Mouse (Mus musculus): ENCODE results near the gene Cdkn2a. TPM values are rescaled to one million over a fixed set of nuclear protein-coding genes. Genes with fewer than 3 reads are reported as not detected.

Cdkn2a gene
- polyA plus RNA-seq, 1 experiment from 2014 or later, result not detected

DNA sequence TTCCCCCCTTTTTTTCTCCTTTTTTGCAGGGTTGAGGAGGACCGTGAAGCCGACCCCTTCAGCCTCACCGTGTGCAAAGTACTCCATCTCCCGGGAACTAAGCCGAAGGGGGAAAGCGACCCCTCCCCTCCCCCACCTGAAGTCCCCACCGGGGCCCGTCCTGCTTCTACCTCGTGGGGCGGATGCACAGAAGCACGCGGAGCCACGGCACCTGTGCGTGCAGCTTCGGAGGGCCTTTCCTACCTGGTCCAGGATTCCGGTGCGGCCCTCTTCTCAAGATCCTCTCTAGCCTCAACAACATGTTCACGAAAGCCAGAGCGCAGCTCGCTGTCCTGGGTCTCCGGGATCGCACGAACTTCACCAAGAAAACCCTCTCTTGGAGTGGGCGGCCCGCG lies 365 bp downstream of the Cdkn2a start:
- Histone ChIP-seq H3K4me1 (peaks cover 18% of the 10 kb centered on the region), H3K27me3 (replicated peaks; ENCODE audit: low read depth, poor library complexity, severe bottlenecking) (peaks cover 99% of the 10 kb centered on the region), H3K4me3 (peak overlapping the region; percentile 67), H3K27ac (replicated peaks) (no peak overlapping the region), H3K36me3 (replicated peaks) (no peaks in the 10 kb centered on the region), H3K9me3 (no peaks in the 10 kb centered on the region)
- under 1% methylated on average over 26 of the region's 26 CpGs for WGBS
- DNase-seq (ENCODE audit: low spot score), result no peak

GRCm38 (mm10) chr4:89293516-89293915 lies 937 bp downstream of the Cdkn2a start:
- Histone ChIP-seq H3K27ac (replicated peaks) (no peak overlapping the region), H3K4me3 (no peak overlapping the region), H3K9me3 (no peaks in the 10 kb centered on the region), H3K27me3 (replicated peaks; ENCODE audit: low read depth, poor library complexity, severe bottlenecking) (peaks cover 100% of the 10 kb centered on the region), H3K4me1 (peaks cover 18% of the 10 kb centered on the region), H3K36me3 (replicated peaks) (no peaks in the 10 kb centered on the region)
- no peak for DNase-seq (ENCODE audit: low spot score)
- 1% methylated on average over 7 of the region's 7 CpGs for WGBS

- DNase-seq (ENCODE audit: low spot score), result no peak
- Histone ChIP-seq H3K27ac (replicated peaks) (no peak overlapping the region), H3K27me3 (replicated peaks; ENCODE audit: low read depth, poor library complexity, severe bottlenecking) (peaks cover 98% of the 10 kb centered on the region), H3K4me1 (peaks cover 1% of the 10 kb centered on the region), H3K9me3 (no peaks in the 10 kb centered on the region), H3K36me3 (replicated peaks) (no peaks in the 10 kb centered on the region), H3K4me3 (no peak overlapping the region)
- WGBS, result under 1% methylated on average over 4 of the region's 4 CpGs
These were observed 5.4 kb downstream of the Cdkn2a start for GRCm38 (mm10) chr4:89289028-89289427.

- peaks cover 98% of the 10 kb centered on the region for H3K27me3 ChIP-seq (replicated peaks; ENCODE audit: low read depth, poor library complexity, severe bottlenecking)
- no peaks in the 10 kb centered on the region for H3K9me3 ChIP-seq
- no peak overlapping the region for H3K4me3 ChIP-seq
- H3K36me3 ChIP-seq (replicated peaks), result no peaks in the 10 kb centered on the region
- DNase-seq (ENCODE audit: low spot score), result no peak
- peaks cover 7% of the 10 kb centered on the region for H3K4me1 ChIP-seq
- H3K27ac ChIP-seq (replicated peaks), result no peak overlapping the region
- 2% methylated on average over 1 of the region's 1 CpGs for WGBS
These were observed 7.9 kb downstream of the Cdkn2a start for GRCm38 (mm10) chr4:89286566-89286965.

DNA sequence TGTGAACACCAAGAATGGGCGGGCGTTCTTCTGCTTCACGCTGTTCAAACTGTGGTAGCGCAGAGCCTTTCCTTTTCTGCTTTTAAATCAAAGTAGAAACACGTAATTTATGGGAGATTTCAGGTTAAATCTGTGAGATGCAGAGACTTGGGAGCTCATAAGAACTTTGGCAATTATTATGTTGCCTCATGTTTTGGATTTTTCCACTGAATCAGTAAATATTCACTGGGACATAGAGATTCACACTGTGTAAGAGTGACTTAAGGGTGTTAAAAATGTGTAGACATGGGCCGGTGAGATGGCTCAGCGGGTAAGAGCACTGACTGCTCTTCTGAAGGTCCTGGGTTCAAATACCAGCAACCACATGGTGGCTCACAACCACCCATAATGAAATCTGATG lies 8.8 kb downstream of the Cdkn2a start:
- Histone ChIP-seq H3K9me3 (no peaks in the 10 kb centered on the region), H3K27ac (replicated peaks) (no peak overlapping the region), H3K4me3 (no peak overlapping the region), H3K27me3 (replicated peaks; ENCODE audit: low read depth, poor library complexity, severe bottlenecking) (peaks cover 98% of the 10 kb centered on the region), H3K36me3 (replicated peaks) (no peaks in the 10 kb centered on the region), H3K4me1 (peaks cover 7% of the 10 kb centered on the region)
- DNase-seq (ENCODE audit: low spot score), result no peak
- WGBS, result 29% methylated on average over 7 of the region's 7 CpGs

DNA sequence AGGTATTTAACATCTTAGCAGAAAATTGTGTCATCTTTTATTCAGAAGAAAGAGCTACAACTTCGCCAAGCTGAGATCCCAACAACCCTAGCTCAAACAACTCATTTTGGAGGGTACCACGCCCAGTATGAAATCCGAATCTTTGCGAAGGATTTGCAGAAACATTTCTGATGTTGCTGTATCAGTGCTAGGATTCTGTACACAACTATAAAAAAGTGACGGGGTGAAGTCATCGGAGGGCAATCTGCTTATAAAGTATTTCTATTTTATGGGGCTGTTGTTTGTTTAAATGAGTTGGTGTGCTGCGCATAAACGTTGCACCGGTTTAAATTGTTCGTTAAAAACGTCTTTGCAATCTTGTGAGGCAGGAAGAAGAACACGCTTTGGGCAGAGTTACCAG lies 11.8 kb downstream of the Cdkn2a start:
- DNase-seq (ENCODE audit: low spot score), result no peak
- H3K27me3 ChIP-seq (replicated peaks; ENCODE audit: low read depth, poor library complexity, severe bottlenecking), result peaks cover 98% of the 10 kb centered on the region
- no peaks in the 10 kb centered on the region for H3K9me3 ChIP-seq
- no peaks in the 10 kb centered on the region for H3K36me3 ChIP-seq (replicated peaks)
- WGBS, result 1% methylated on average over 12 of the region's 12 CpGs
- H3K4me3 ChIP-seq, result no peak overlapping the region
- H3K4me1 ChIP-seq, result peaks cover 7% of the 10 kb centered on the region
- H3K27ac ChIP-seq (replicated peaks), result no peak overlapping the region

- Histone ChIP-seq H3K27me3 (replicated peaks; ENCODE audit: low read depth, poor library complexity, severe bottlenecking) (peaks cover 98% of the 10 kb centered on the region), H3K4me3 (peak overlapping the region; percentile 30), H3K27ac (replicated peaks) (no peak overlapping the region), H3K4me1 (peaks cover 7% of the 10 kb centered on the region), H3K9me3 (no peaks in the 10 kb centered on the region), H3K36me3 (replicated peaks) (no peaks in the 10 kb centered on the region)
- WGBS, result under 1% methylated on average over 25 of the region's 25 CpGs
- peak; percentile 69 for DNase-seq (ENCODE audit: low spot score)
These were observed 12.4 kb downstream of the Cdkn2a start for GRCm38 (mm10) chr4:89282036-89282566.

DNA sequence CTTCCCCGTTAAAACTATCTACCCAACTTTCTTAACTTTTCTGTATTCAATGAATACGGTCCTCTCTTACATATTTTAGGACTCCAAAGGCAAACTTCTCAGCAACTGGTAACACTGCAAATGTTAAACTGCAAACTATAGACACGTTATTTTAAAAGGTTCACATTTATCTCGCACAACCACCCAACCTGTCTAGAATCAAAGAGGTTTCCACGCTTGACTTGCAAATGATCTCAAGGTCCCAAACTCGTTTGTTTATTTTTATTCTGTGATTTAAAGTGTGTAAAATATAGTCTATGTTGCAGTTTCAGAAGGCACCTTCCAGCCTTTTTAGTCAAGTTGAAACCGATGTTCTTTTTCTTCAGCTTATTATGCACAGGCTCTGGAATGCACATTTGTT lies 13.2 kb downstream of the Cdkn2a start:
- Histone ChIP-seq H3K9me3 (no peaks in the 10 kb centered on the region), H3K4me1 (peaks cover 7% of the 10 kb centered on the region), H3K36me3 (replicated peaks) (no peaks in the 10 kb centered on the region), H3K4me3 (no peak overlapping the region), H3K27ac (replicated peaks) (no peak overlapping the region), H3K27me3 (replicated peaks; ENCODE audit: low read depth, poor library complexity, severe bottlenecking) (peaks cover 98% of the 10 kb centered on the region)
- WGBS, result 2% methylated on average over 7 of the region's 7 CpGs
- no peak for DNase-seq (ENCODE audit: low spot score)

DNA sequence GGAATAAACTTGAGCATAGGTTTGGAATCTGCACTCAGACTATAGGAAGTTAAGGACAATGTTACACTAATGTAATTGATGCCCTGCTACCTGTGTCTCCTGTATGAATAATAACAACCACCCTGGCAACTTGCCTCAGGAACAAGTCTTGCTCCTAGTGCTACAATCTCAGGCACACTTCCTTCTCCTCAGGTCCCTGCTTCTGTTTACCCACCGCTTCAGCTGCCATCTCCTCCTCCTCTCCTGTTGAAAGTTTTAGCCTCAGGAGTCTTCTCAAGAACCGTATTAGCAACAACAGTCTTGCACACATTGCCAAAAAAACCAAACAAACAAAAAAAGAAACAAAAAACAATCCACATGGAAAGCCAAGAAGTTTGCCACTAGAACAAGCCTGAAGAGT lies 14.8 kb downstream of the Cdkn2a start:
- WGBS, result 1% methylated on average over 2 of the region's 2 CpGs
- DNase-seq (ENCODE audit: low spot score), result no peak
- H3K36me3 ChIP-seq (replicated peaks), result no peaks in the 10 kb centered on the region
- H3K27me3 ChIP-seq (replicated peaks; ENCODE audit: low read depth, poor library complexity, severe bottlenecking), result peaks cover 100% of the 10 kb centered on the region
- H3K27ac ChIP-seq (replicated peaks), result no peak overlapping the region
- H3K9me3 ChIP-seq, result no peaks in the 10 kb centered on the region
- no peak overlapping the region for H3K4me3 ChIP-seq
- H3K4me1 ChIP-seq, result peaks cover 7% of the 10 kb centered on the region

DNA sequence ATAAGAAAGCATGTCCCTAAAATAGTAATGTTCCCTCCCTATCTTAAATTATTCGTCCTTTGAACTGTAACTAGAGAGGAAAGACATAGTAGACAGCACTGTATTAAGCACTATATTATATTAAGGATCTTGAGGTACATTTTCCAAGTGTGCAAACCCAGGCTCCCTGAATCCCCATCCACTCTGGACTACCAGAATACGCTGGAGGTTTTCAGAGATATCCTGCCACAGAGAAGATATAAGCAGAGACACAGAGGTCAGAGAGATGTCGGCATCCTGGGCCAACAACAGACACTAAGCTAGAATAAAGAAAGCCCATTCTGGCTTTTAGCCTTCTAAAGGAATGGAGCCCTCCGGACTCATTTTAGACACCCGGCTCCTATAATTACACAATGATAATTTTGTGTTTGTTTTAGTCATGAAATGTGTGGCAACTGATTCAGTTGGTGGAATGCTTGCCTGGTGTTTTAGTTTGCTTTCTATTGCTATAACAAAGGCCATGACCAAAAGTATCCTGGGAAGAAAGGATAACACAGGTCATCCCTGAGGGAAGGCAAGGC lies 17.0 kb downstream of the Cdkn2a start:
- Histone ChIP-seq H3K9me3 (no peaks in the 10 kb centered on the region), H3K27me3 (replicated peaks; ENCODE audit: low read depth, poor library complexity, severe bottlenecking) (peaks cover 100% of the 10 kb centered on the region), H3K4me3 (no peak overlapping the region), H3K4me1 (peaks cover 7% of the 10 kb centered on the region), H3K27ac (replicated peaks) (no peak overlapping the region), H3K36me3 (replicated peaks) (no peaks in the 10 kb centered on the region)
- 6% methylated on average over 5 of the region's 5 CpGs for WGBS
- DNase-seq (ENCODE audit: low spot score), result no peak

DNA sequence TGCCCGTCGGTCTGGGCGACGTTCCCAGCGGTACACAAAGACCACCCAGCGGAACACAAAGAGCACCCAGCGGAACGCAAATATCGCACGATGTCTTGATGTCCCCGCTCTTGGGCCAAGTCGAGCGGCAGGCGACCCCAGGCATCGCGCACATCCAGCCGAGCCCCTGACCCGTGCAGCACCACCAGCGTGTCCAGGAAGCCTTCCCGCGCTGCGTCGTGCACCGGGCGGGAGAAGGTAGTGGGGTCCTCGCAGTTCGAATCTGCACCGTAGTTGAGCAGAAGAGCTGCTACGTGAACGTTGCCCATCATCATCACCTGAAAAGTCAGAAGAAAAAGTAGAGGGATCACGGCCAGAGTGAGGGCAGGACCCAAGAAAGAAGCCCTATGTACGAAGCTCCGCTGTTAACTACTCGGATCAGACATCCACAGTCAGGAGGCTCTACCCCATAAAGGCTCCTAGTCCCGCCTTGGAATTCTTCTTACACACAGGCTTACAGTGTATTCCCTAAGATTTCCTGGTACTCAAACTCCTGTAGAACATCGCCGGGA lies 17.7 kb downstream of the Cdkn2a start:
- WGBS, result under 1% methylated on average over 37 of the region's 37 CpGs
- peaks cover 100% of the 10 kb centered on the region for H3K27me3 ChIP-seq (replicated peaks; ENCODE audit: low read depth, poor library complexity, severe bottlenecking)
- DNase-seq (ENCODE audit: low spot score), result peak; percentile 50
- no peaks in the 10 kb centered on the region for H3K9me3 ChIP-seq
- H3K36me3 ChIP-seq (replicated peaks), result no peaks in the 10 kb centered on the region
- no peak overlapping the region for H3K27ac ChIP-seq (replicated peaks)
- no peaks in the 10 kb centered on the region for H3K4me1 ChIP-seq
- no peak overlapping the region for H3K4me3 ChIP-seq

DNA sequence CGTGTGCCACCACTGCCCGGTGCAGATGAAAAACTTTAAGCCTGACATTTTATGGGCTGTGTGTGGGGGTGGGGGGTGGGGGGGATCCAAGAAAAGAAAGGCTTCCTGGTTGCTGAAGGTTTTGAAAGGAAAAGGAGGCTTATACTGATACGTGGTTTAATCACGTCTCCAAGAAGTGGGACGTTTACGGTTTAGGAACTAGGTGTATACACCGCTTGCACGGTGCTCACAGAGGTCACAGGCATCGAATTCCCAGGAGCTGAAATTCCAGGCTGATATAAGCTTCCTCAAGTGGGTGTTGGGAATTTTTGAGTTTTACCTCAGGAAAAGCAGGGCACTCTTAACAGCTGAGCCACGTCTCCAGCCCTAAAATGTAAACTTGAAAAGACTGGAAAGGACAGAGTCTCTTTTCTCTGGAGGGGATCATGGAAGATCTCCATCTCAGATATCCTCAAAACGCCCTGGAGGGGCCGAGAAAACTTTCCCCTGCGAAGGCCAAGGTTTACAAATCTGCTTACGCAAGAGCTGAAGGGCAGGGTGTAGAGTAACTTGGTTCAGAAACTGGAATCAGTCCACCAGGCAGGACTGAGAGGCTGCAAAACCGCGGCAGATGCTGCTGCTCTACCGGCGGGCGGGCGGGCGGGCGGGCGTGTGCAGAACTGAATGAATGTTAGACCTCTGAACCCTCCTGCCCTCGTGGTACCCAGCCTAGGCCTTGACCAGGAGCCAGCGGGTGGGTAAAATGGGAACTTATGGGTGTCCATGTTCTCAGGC lies 18.5 kb downstream of the Cdkn2a start:
- DNase-seq (ENCODE audit: low spot score), result peak; percentile 49
- under 1% methylated on average over 25 of the region's 25 CpGs for WGBS
- no peaks in the 10 kb centered on the region for H3K36me3 ChIP-seq (replicated peaks)
- no peak overlapping the region for H3K27ac ChIP-seq (replicated peaks)
- H3K27me3 ChIP-seq (replicated peaks; ENCODE audit: low read depth, poor library complexity, severe bottlenecking), result peaks cover 99% of the 10 kb centered on the region
- H3K4me1 ChIP-seq, result no peaks in the 10 kb centered on the region
- no peak overlapping the region for H3K4me3 ChIP-seq
- no peaks in the 10 kb centered on the region for H3K9me3 ChIP-seq
